Mouse (Mus musculus): Measurements from ENCODE around the gene Cyp2c65.
"Not testable (repeated sequence)": the region's sequence is repeated elsewhere in the genome, so short reads cannot be mapped to it uniquely, and the experiment has no call there.

The Cyp2c65 gene

GRCm38 (mm10) chr19:39060719-39061118 lies at the start of gene Cyp2c65:
TSS of gene Cyp2c65 (plus strand) at chr19:39061015.
- no peak for DNase-seq (ENCODE audit: low spot score)

DNA sequence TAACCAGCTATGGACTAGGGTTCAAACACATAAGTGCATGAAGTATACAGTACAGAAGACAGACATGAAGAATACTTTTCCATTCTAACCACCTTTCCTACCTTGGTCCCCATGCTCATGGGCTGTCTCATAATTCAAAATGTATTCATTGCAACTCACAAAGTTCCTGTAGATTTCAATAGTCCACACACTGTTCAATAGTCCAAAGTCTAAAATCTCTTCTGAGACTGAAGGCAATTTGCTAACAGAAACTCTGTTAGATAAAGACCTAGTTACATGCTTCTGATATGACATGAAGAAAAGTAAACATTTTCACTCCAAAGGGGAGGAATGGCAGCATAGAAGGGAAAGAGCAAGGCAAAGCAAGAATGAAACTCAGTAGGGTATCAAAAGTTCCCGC lies 2.9 kb upstream of the Cyp2c65 start:
- DNase-seq (ENCODE audit: low spot score): no peak

DNA sequence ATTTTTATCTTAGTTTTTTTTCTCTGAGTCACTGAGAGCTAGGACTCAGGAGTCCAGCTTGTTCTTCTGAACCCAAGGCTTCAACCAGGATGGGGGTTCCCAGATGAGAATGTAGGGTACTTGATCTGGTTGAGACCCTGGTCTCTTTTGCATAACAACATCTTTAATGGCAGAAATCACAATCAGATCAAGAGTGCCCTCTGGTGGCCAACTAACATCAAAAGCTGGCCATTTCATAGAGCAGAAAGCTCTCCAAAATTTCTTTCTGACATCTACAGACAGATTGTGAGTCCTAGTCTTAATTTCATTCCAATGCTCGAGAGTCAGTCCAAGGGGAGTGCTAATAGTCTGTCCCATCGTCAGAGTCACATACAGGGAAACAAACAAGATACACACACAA lies 38.0 kb downstream of the Cyp2c65 start:
- not testable (repeated sequence) for DNase-seq (ENCODE audit: low spot score)

GRCm38 (mm10) chr19:39113644-39114043 lies 52.8 kb downstream of the Cyp2c65 start, which contains the start of gene Cyp2c66:
TSS of gene Cyp2c66 (plus strand) at chr19:39113898.
- no peak for DNase-seq (ENCODE audit: low spot score)

All from yolk sac, embryonic 10.5 days (tissue).